Mouse (Mus musculus): ENCODE results near the gene Trim7. TPM values are rescaled to one million over a fixed set of nuclear protein-coding genes. Genes with fewer than 3 reads are reported as not detected.
A peak's percentile ranks its signal among the peaks of the same experiment; 100 is the strongest.
"Not testable (repeated sequence)": the region's sequence is repeated elsewhere in the genome, so short reads cannot be mapped to it uniquely, and the experiment has no call there.

Gene Trim7
- polyA plus RNA-seq, 1 experiment = 8.7 TPM

- TF ChIP-seq CTCF (IDR thresholded peaks at IDR 0.05; ENCODE audit: low read depth, low read length) = no peak
- TF ChIP-seq POLR2A (IDR thresholded peaks at IDR 0.05; ENCODE audit: insufficient read depth, low read length) = no peak
- TF ChIP-seq EP300 (IDR thresholded peaks at IDR 0.05; ENCODE audit: insufficient read depth, low read depth, low read length) = no peak
- H3K27ac ChIP-seq (ENCODE audit: insufficient read depth, low read length) = 0 out of 2 replicates have a peak overlapping the region, but pooled peaks have one; percentile 34
- peaks cover 4% of the 10 kb centered on the region; the same call in 1 of the 2 replicates for H3K36me3 ChIP-seq (ENCODE audit: control insufficient read depth, insufficient read depth, low read length, poor library complexity, severe bottlenecking)
- no peaks in the 10 kb centered on the region for H3K9me3 ChIP-seq (replicated peaks; ENCODE audit: control insufficient read depth, insufficient read depth, low read length, poor library complexity, severe bottlenecking)
- peaks cover 2% of the 10 kb centered on the region for H3K4me1 ChIP-seq (ENCODE audit: control insufficient read depth, insufficient read depth, low read length)
- H3K9ac ChIP-seq (ENCODE audit: low read depth, poor library complexity, severe bottlenecking) = no peak overlapping the region
- no peaks in the 10 kb centered on the region; the same call in 1 of the 2 replicates for H3K27me3 ChIP-seq (ENCODE audit: control insufficient read depth, insufficient read depth, low read length, poor library complexity, severe bottlenecking)
- no peak overlapping the region for H3K4me3 ChIP-seq (ENCODE audit: low read depth, low read length)
Measured at GRCm38 (mm10) chr11:48819614-48820307, 6.2 kb upstream of the Trim7 start.

GRCm38 (mm10) chr11:48820308-48820674 lies 5.6 kb upstream of the Trim7 start:
- TF ChIP-seq POLR2A (IDR thresholded peaks at IDR 0.05; ENCODE audit: insufficient read depth, low read length) = no peak

GRCm38 (mm10) chr11:48821299-48821698 lies 4.6 kb upstream of the Trim7 start:
- not testable (repeated sequence) for H3K9me3 ChIP-seq (replicated peaks; ENCODE audit: control insufficient read depth, insufficient read depth, low read length, poor library complexity, severe bottlenecking); H3K4me3 ChIP-seq (ENCODE audit: low read depth, low read length); H3K27me3 ChIP-seq (ENCODE audit: control insufficient read depth, insufficient read depth, low read length, poor library complexity, severe bottlenecking); H3K4me1 ChIP-seq (ENCODE audit: control insufficient read depth, insufficient read depth, low read length); H3K27ac ChIP-seq (ENCODE audit: insufficient read depth, low read length); H3K9ac ChIP-seq (ENCODE audit: low read depth, poor library complexity, severe bottlenecking); H3K36me3 ChIP-seq (ENCODE audit: control insufficient read depth, insufficient read depth, low read length, poor library complexity, severe bottlenecking)

More at GRCm38 (mm10) chr11:48820308-48820674, 5.6 kb upstream of the Trim7 start:
- Histone ChIP-seq H3K4me3 (ENCODE audit: low read depth, low read length) (no peak overlapping the region), H3K4me1 (ENCODE audit: control insufficient read depth, insufficient read depth, low read length) (peaks cover 2% of the 10 kb centered on the region), H3K9me3 (replicated peaks; ENCODE audit: control insufficient read depth, insufficient read depth, low read length, poor library complexity, severe bottlenecking) (no peaks in the 10 kb centered on the region), H3K36me3 (ENCODE audit: control insufficient read depth, insufficient read depth, low read length, poor library complexity, severe bottlenecking) (peaks cover 2% of the 10 kb centered on the region; the same call in 1 of the 2 replicates), H3K27me3 (ENCODE audit: control insufficient read depth, insufficient read depth, low read length, poor library complexity, severe bottlenecking) (no peaks in the 10 kb centered on the region; the same call in 1 of the 2 replicates), H3K27ac (ENCODE audit: insufficient read depth, low read length) (peak overlapping the region; percentile 25; the same call in 1 of the 2 replicates), H3K9ac (ENCODE audit: low read depth, poor library complexity, severe bottlenecking) (no peak overlapping the region)

GRCm38 (mm10) chr11:48822768-48823512 lies 3.0 kb upstream of the Trim7 start:
- no peaks in the 10 kb centered on the region for H3K36me3 ChIP-seq (ENCODE audit: control insufficient read depth, insufficient read depth, low read length, poor library complexity, severe bottlenecking)
- no peaks in the 10 kb centered on the region; the same call in none of the 2 replicates for H3K27me3 ChIP-seq (ENCODE audit: control insufficient read depth, insufficient read depth, low read length, poor library complexity, severe bottlenecking)
- peak overlapping the region; percentile 45; the same call in 1 of the 2 replicates for H3K4me3 ChIP-seq (ENCODE audit: low read depth, low read length)
- TF ChIP-seq CTCF (IDR thresholded peaks at IDR 0.05; ENCODE audit: low read depth, low read length) (no peak), EP300 (IDR thresholded peaks at IDR 0.05; ENCODE audit: insufficient read depth, low read depth, low read length) (no peak), POLR2A (IDR thresholded peaks at IDR 0.05; ENCODE audit: insufficient read depth, low read length) (no peak)
- H3K27ac ChIP-seq (ENCODE audit: insufficient read depth, low read length) = no peak overlapping the region
- H3K9me3 ChIP-seq (replicated peaks; ENCODE audit: control insufficient read depth, insufficient read depth, low read length, poor library complexity, severe bottlenecking) = no peaks in the 10 kb centered on the region
- H3K9ac ChIP-seq (ENCODE audit: low read depth, poor library complexity, severe bottlenecking) = peak overlapping the region; percentile 1; the same call in 1 of the 2 replicates
- peaks cover 2% of the 10 kb centered on the region for H3K4me1 ChIP-seq (ENCODE audit: control insufficient read depth, insufficient read depth, low read length)

- Histone ChIP-seq H3K27me3 (ENCODE audit: control insufficient read depth, insufficient read depth, low read length, poor library complexity, severe bottlenecking) (no peaks in the 10 kb centered on the region; the same call in none of the 2 replicates), H3K9me3 (replicated peaks; ENCODE audit: control insufficient read depth, insufficient read depth, low read length, poor library complexity, severe bottlenecking) (no peaks in the 10 kb centered on the region), H3K4me1 (ENCODE audit: control insufficient read depth, insufficient read depth, low read length) (peaks cover 2% of the 10 kb centered on the region), H3K9ac (ENCODE audit: low read depth, poor library complexity, severe bottlenecking) (peak overlapping the region; percentile 1; the same call in 1 of the 2 replicates), H3K4me3 (ENCODE audit: low read depth, low read length) (peak overlapping the region; percentile 69), H3K36me3 (ENCODE audit: control insufficient read depth, insufficient read depth, low read length, poor library complexity, severe bottlenecking) (no peaks in the 10 kb centered on the region), H3K27ac (ENCODE audit: insufficient read depth, low read length) (no peak overlapping the region)
- TF ChIP-seq EP300 (IDR thresholded peaks at IDR 0.05; ENCODE audit: insufficient read depth, low read depth, low read length) (no peak), POLR2A (IDR thresholded peaks at IDR 0.05; ENCODE audit: insufficient read depth, low read length) (no peak), CTCF (IDR thresholded peaks at IDR 0.05; ENCODE audit: low read depth, low read length) (no peak)
Measured at GRCm38 (mm10) chr11:48823536-48823972, 2.4 kb upstream of the Trim7 start.

- H3K9me3 ChIP-seq (replicated peaks; ENCODE audit: control insufficient read depth, insufficient read depth, low read length, poor library complexity, severe bottlenecking) = no peaks in the 10 kb centered on the region
- H3K27ac ChIP-seq (ENCODE audit: insufficient read depth, low read length) = no peak overlapping the region
- peak overlapping the region; percentile 15 for H3K9ac ChIP-seq (ENCODE audit: low read depth, poor library complexity, severe bottlenecking)
- H3K4me1 ChIP-seq (ENCODE audit: control insufficient read depth, insufficient read depth, low read length) = peaks cover 2% of the 10 kb centered on the region
- TF ChIP-seq POLR2A (IDR thresholded peaks at IDR 0.05; ENCODE audit: insufficient read depth, low read length) (no peak), CTCF (IDR thresholded peaks at IDR 0.05; ENCODE audit: low read depth, low read length) (no peak), EP300 (IDR thresholded peaks at IDR 0.05; ENCODE audit: insufficient read depth, low read depth, low read length) (no peak)
- no peaks in the 10 kb centered on the region; the same call in none of the 2 replicates for H3K27me3 ChIP-seq (ENCODE audit: control insufficient read depth, insufficient read depth, low read length, poor library complexity, severe bottlenecking)
- no peaks in the 10 kb centered on the region for H3K36me3 ChIP-seq (ENCODE audit: control insufficient read depth, insufficient read depth, low read length, poor library complexity, severe bottlenecking)
- H3K4me3 ChIP-seq (ENCODE audit: low read depth, low read length) = peak overlapping the region; percentile 69
Measured at GRCm38 (mm10) chr11:48824311-48824830, 1.6 kb upstream of the Trim7 start.
